Mouse (Mus musculus): ENCODE data around the gene Tbc1d4. TPM values are rescaled to one million over a fixed set of nuclear protein-coding genes. Genes with fewer than 3 reads are reported as not detected.

The Tbc1d4 gene
- total and polyA plus RNA-seq, 2 experiments = 0.82 to 3.2 TPM

GRCm38 (mm10) chr14:101500826-101501225, 108.2 kb downstream of the Tbc1d4 start:
- Histone ChIP-seq H3K27ac (replicated peaks; ENCODE audit: insufficient read depth, low read depth, low read length) (no peak overlapping the region), H3K9ac (ENCODE audit: low read depth, low read length) (no peak overlapping the region), H3K79me2 (ENCODE audit: control insufficient read depth, insufficient read depth, low read length) (no peaks in the 10 kb centered on the region), H3K4me1 (ENCODE audit: control insufficient read depth, insufficient read depth, low read length) (no peaks in the 10 kb centered on the region; the same call in 1 of the 2 replicates), H3K4me3 (ENCODE audit: insufficient read depth, low read depth, low read length) (no peak overlapping the region), H3K36me3 (ENCODE audit: control insufficient read depth, insufficient read depth, low read length) (no peaks in the 10 kb centered on the region), H3K27me3 (ENCODE audit: control insufficient read depth, insufficient read depth, low read length) (no peaks in the 10 kb centered on the region)
- DNase-seq (ENCODE audit: extremely low read depth, low read depth, low spot score) = peak; percentile 84
- WGBS = 73% methylated on average over 11 of the region's 11 CpGs
- TF ChIP-seq POLR2A (IDR thresholded peaks at IDR 0.05; ENCODE audit: extremely low read depth, insufficient read depth, low read length) (no peak), CTCF (IDR thresholded peaks at IDR 0.05; ENCODE audit: low read depth, low read length) (no peak)

GRCm38 (mm10) chr14:101499838-101500237, 109.2 kb downstream of the Tbc1d4 start:
- Histone ChIP-seq H3K4me1 (ENCODE audit: control insufficient read depth, insufficient read depth, low read length) (no peaks in the 10 kb centered on the region; the same call in 1 of the 2 replicates), H3K27ac (replicated peaks; ENCODE audit: insufficient read depth, low read depth, low read length) (no peak overlapping the region), H3K4me3 (ENCODE audit: insufficient read depth, low read depth, low read length) (no peak overlapping the region), H3K9ac (ENCODE audit: low read depth, low read length) (no peak overlapping the region), H3K79me2 (ENCODE audit: control insufficient read depth, insufficient read depth, low read length) (no peaks in the 10 kb centered on the region), H3K27me3 (ENCODE audit: control insufficient read depth, insufficient read depth, low read length) (no peaks in the 10 kb centered on the region), H3K36me3 (ENCODE audit: control insufficient read depth, insufficient read depth, low read length) (no peaks in the 10 kb centered on the region)
- TF ChIP-seq CTCF (IDR thresholded peaks at IDR 0.05; ENCODE audit: low read depth, low read length) = no peak
- TF ChIP-seq POLR2A (IDR thresholded peaks at IDR 0.05; ENCODE audit: extremely low read depth, insufficient read depth, low read length) = no peak
- WGBS = 97% methylated on average over 1 of the region's 1 CpGs
- no peak for DNase-seq (ENCODE audit: extremely low read depth, low read depth, low spot score)

DNA sequence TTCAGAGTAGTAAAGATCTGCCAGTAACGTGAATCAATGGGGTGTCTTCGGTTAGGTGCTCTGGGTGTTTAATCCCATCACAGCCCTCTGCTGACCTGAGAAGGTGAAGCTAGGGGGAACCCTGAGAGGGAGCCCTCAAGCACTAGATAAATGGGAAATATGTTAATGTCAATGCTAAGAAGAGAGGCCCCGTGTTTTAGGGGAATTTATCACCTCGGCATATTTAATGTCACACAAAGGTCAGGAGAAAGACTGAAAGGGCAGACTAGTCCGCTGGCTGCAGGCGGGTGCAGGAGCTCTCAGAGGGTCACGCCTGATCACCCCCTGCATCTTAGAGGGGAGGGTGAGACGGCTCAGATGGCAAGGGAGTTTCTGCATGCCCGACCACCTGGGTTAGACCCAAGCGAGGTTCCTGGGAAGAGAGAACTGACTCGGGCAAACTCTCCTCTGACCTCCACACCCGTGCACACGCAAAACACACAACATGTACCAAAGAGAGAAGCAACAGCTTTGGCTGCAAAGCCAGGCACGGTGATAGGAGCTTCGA, 120.7 kb downstream of the Tbc1d4 start:
- Histone ChIP-seq H3K27ac (replicated peaks; ENCODE audit: insufficient read depth, low read depth, low read length) (no peak overlapping the region), H3K4me3 (ENCODE audit: insufficient read depth, low read depth, low read length) (no peak overlapping the region), H3K36me3 (ENCODE audit: control insufficient read depth, insufficient read depth, low read length) (0 out of 2 replicates have a peak, but pooled peaks cover 3% of the 10 kb centered on the region), H3K79me2 (ENCODE audit: control insufficient read depth, insufficient read depth, low read length) (no peaks in the 10 kb centered on the region), H3K4me1 (ENCODE audit: control insufficient read depth, insufficient read depth, low read length) (no peaks in the 10 kb centered on the region), H3K9ac (ENCODE audit: low read depth, low read length) (no peak overlapping the region), H3K27me3 (ENCODE audit: control insufficient read depth, insufficient read depth, low read length) (no peaks in the 10 kb centered on the region)
- WGBS = 79% methylated on average over 15 of the region's 15 CpGs
- no peak for TF ChIP-seq CTCF (IDR thresholded peaks at IDR 0.05; ENCODE audit: low read depth, low read length)
- TF ChIP-seq POLR2A (IDR thresholded peaks at IDR 0.05; ENCODE audit: extremely low read depth, insufficient read depth, low read length) = no peak
- no peak for DNase-seq (ENCODE audit: extremely low read depth, low read depth, low spot score)

- TF ChIP-seq POLR2A (IDR thresholded peaks at IDR 0.05; ENCODE audit: extremely low read depth, insufficient read depth, low read length) = no peak
- no peak for TF ChIP-seq CTCF (IDR thresholded peaks at IDR 0.05; ENCODE audit: low read depth, low read length)
- Histone ChIP-seq H3K4me3 (ENCODE audit: insufficient read depth, low read depth, low read length) (no peak overlapping the region), H3K27ac (replicated peaks; ENCODE audit: insufficient read depth, low read depth, low read length) (no peak overlapping the region), H3K27me3 (ENCODE audit: control insufficient read depth, insufficient read depth, low read length) (no peaks in the 10 kb centered on the region), H3K4me1 (ENCODE audit: control insufficient read depth, insufficient read depth, low read length) (no peaks in the 10 kb centered on the region), H3K36me3 (ENCODE audit: control insufficient read depth, insufficient read depth, low read length) (0 out of 2 replicates have a peak, but pooled peaks cover 3% of the 10 kb centered on the region), H3K79me2 (ENCODE audit: control insufficient read depth, insufficient read depth, low read length) (no peaks in the 10 kb centered on the region), H3K9ac (ENCODE audit: low read depth, low read length) (no peak overlapping the region)
- no peak for DNase-seq (ENCODE audit: extremely low read depth, low read depth, low spot score)
- WGBS = 66% methylated on average over 3 of the region's 3 CpGs
These were observed 122.4 kb downstream of the Tbc1d4 start for GRCm38 (mm10) chr14:101486550-101486949.

GRCm38 (mm10) chr14:101483230-101483629, 125.8 kb downstream of the Tbc1d4 start:
- Histone ChIP-seq H3K27ac (replicated peaks; ENCODE audit: insufficient read depth, low read depth, low read length) (no peak overlapping the region), H3K36me3 (ENCODE audit: control insufficient read depth, insufficient read depth, low read length) (0 out of 2 replicates have a peak, but pooled peaks cover 3% of the 10 kb centered on the region), H3K9ac (ENCODE audit: low read depth, low read length) (no peak overlapping the region), H3K4me3 (ENCODE audit: insufficient read depth, low read depth, low read length) (no peak overlapping the region), H3K4me1 (ENCODE audit: control insufficient read depth, insufficient read depth, low read length) (no peaks in the 10 kb centered on the region), H3K27me3 (ENCODE audit: control insufficient read depth, insufficient read depth, low read length) (no peaks in the 10 kb centered on the region), H3K79me2 (ENCODE audit: control insufficient read depth, insufficient read depth, low read length) (no peaks in the 10 kb centered on the region)
- DNase-seq (ENCODE audit: extremely low read depth, low read depth, low spot score) = no peak
- TF ChIP-seq POLR2A (IDR thresholded peaks at IDR 0.05; ENCODE audit: extremely low read depth, insufficient read depth, low read length) (no peak), CTCF (IDR thresholded peaks at IDR 0.05; ENCODE audit: low read depth, low read length) (no peak)
- WGBS = 77% methylated on average over 4 of the region's 4 CpGs

DNA sequence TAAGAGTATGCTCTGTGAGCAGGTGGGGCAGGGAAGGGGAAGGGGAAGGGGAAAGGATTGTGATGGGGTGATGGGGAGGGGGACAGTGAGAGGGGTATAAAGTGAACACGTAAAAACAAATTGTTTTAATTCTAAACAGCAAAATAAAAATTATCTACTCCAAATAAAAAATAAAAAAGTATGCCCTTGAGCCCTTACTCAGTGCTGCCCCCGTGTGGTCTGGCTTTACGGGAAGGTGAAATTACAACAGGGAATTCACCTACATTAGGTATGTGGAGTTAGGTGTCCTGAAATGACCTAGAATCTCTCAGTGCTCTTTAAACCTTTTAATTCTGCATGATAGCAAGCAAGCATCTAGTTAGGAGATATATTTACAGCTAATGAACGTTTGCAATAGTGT, 126.7 kb downstream of the Tbc1d4 start:
- H3K4me3 ChIP-seq (ENCODE audit: insufficient read depth, low read depth, low read length) = no peak overlapping the region
- H3K9ac ChIP-seq (ENCODE audit: low read depth, low read length) = no peak overlapping the region
- no peak for DNase-seq (ENCODE audit: extremely low read depth, low read depth, low spot score)
- no peaks in the 10 kb centered on the region for H3K27me3 ChIP-seq (ENCODE audit: control insufficient read depth, insufficient read depth, low read length)
- no peak for TF ChIP-seq POLR2A (IDR thresholded peaks at IDR 0.05; ENCODE audit: extremely low read depth, insufficient read depth, low read length)
- TF ChIP-seq CTCF (IDR thresholded peaks at IDR 0.05; ENCODE audit: low read depth, low read length) = peak; percentile 57; the same call in 1 of the 2 replicates
- H3K4me1 ChIP-seq (ENCODE audit: control insufficient read depth, insufficient read depth, low read length) = no peaks in the 10 kb centered on the region
- no peak overlapping the region for H3K27ac ChIP-seq (replicated peaks; ENCODE audit: insufficient read depth, low read depth, low read length)
- WGBS = 44% methylated on average over 4 of the region's 4 CpGs
- H3K36me3 ChIP-seq (ENCODE audit: control insufficient read depth, insufficient read depth, low read length) = 0 out of 2 replicates have a peak, but pooled peaks cover 3% of the 10 kb centered on the region
- no peaks in the 10 kb centered on the region for H3K79me2 ChIP-seq (ENCODE audit: control insufficient read depth, insufficient read depth, low read length)
